Mouse (Mus musculus): ENCODE measurements around the gene Hs3st3a1. TPM values are rescaled to one million over a fixed set of nuclear protein-coding genes. Genes with fewer than 3 reads are reported as not detected.

Gene Hs3st3a1
- polyA plus RNA-seq, 1 experiment from 2014 or later: 1.9 TPM

DNA sequence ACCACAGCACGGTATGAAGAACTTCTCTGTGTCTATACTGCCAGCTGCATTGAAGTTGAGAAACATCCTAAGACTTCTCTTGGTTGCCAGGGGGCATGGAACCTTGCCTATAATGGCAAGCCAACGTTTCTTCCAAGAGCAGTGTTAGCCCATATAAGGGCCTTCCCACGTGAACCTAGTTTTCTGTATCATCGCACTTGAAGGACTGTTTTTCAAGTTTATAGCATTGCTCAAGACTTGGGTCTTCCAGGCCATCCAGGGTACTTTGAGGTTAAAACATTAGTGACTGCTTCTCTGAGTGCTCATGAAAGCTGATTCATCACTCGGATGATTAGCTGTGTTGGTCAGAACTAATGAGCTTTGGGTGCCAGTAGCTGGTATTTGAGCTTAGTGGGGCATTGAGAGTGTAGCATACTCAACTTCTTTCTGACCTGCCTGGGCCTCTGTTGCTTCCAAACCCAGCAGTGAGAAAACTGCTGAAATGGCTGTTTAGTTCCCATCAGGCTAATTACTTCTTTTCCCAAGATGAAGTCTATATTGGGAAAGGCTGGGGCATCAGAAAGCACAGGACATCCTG is 65.5 kb downstream of the Hs3st3a1 start:
- WGBS (ENCODE audit: insufficient replicate concordance): 84% methylated on average over 5 of the region's 5 CpGs
- no peaks in the 10 kb centered on the region for H3K36me3 ChIP-seq (ENCODE audit: control insufficient read depth, insufficient read depth, low read length)
- H3K27me3 ChIP-seq (ENCODE audit: control insufficient read depth, insufficient read depth, low read length): no peaks in the 10 kb centered on the region
- no peak overlapping the region for H3K9ac ChIP-seq (ENCODE audit: low read depth, low read length)
- H3K9me3 ChIP-seq (replicated peaks; ENCODE audit: control insufficient read depth, low read length): no peaks in the 10 kb centered on the region
- H3K27ac ChIP-seq (ENCODE audit: low read depth, low read length): no peak overlapping the region
- H3K4me2 ChIP-seq: no peak overlapping the region
- H3K4me1 ChIP-seq (ENCODE audit: control insufficient read depth, insufficient read depth, low read length): peaks cover 8% of the 10 kb centered on the region
- no peak for ATAC-seq (replicated peaks; ENCODE audit: insufficient number of reproducible peaks, low FRiP score, low TSS enrichment)
- H3K4me3 ChIP-seq (ENCODE audit: low read depth, low read length): no peak overlapping the region

DNA sequence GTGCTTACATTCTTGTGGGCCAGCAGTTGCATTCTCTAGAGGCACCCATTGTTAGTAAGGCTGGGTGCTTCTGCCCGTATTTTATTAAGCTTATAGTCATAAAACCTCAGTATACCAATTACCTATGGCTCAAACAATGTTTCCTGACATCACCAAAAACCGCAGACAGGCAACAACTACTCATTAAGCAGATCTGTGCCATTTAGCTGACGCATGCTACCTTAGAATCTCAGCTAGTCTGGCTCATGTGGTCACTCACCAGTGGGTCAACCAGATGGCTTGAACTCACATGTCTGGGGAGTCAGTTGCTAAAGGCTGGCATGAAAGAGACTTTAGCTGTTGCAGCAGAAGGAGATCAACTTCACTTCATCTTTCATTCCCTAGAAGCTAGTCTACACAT is 67.9 kb downstream of the Hs3st3a1 start:
- WGBS (ENCODE audit: insufficient replicate concordance): 84% methylated on average over 3 of the region's 3 CpGs
- Histone ChIP-seq H3K27ac (ENCODE audit: low read depth, low read length) (no peak overlapping the region), H3K4me2 (no peak overlapping the region), H3K9me3 (replicated peaks; ENCODE audit: control insufficient read depth, low read length) (no peaks in the 10 kb centered on the region), H3K4me1 (ENCODE audit: control insufficient read depth, insufficient read depth, low read length) (no peaks in the 10 kb centered on the region), H3K4me3 (ENCODE audit: low read depth, low read length) (no peak overlapping the region), H3K9ac (ENCODE audit: low read depth, low read length) (no peak overlapping the region), H3K36me3 (ENCODE audit: control insufficient read depth, insufficient read depth, low read length) (no peaks in the 10 kb centered on the region), H3K27me3 (ENCODE audit: control insufficient read depth, insufficient read depth, low read length) (no peaks in the 10 kb centered on the region)
- ATAC-seq (replicated peaks; ENCODE audit: insufficient number of reproducible peaks, low FRiP score, low TSS enrichment): no peak

DNA sequence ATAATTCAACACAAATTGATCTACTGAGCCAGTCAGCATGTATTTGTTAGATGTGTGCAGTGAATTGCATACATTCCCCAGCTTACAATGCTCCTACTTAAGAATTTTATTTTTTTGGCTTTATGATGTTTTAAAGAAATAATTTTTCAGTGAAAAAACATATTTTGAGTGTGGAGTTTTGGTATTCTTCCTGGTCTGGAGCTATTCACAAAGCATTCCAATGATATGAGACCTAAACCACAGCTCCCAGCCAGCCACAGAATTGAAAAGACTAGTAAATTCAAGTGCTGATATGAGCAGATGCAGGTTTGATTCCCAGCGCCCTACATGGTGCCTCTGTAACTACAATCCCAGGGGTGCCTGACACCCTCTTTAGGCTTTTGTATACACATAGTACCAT is 70.8 kb downstream of the Hs3st3a1 start:
- Histone ChIP-seq H3K27me3 (ENCODE audit: control insufficient read depth, insufficient read depth, low read length) (no peaks in the 10 kb centered on the region), H3K9ac (ENCODE audit: low read depth, low read length) (no peak overlapping the region), H3K27ac (ENCODE audit: low read depth, low read length) (no peak overlapping the region), H3K9me3 (replicated peaks; ENCODE audit: control insufficient read depth, low read length) (no peaks in the 10 kb centered on the region), H3K4me3 (ENCODE audit: low read depth, low read length) (no peak overlapping the region), H3K4me1 (ENCODE audit: control insufficient read depth, insufficient read depth, low read length) (no peaks in the 10 kb centered on the region), H3K36me3 (ENCODE audit: control insufficient read depth, insufficient read depth, low read length) (no peaks in the 10 kb centered on the region), H3K4me2 (no peak overlapping the region)
- 67% methylated on average over 1 of the region's 1 CpGs for WGBS (ENCODE audit: insufficient replicate concordance)
- ATAC-seq (replicated peaks; ENCODE audit: insufficient number of reproducible peaks, low FRiP score, low TSS enrichment): no peak

DNA sequence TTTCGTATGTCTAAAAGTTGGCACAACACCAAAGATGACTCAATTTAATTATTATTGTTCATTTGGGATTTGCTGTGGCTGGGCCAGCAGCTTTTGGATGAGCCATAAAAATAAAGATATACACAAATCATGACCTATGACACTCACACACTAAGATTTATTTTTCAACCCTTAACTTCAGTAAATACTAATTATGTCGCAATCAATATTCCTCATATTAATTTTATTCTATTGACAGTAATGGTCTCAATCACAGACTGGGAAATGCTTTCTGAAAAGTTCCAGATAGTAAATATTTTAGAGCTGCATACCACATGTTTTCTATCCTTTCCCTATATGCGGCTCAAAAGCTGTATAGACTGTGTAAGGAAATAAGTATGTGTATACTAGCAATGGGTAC is 71.9 kb downstream of the Hs3st3a1 start:
- H3K9ac ChIP-seq (ENCODE audit: low read depth, low read length): no peak overlapping the region
- H3K4me3 ChIP-seq (ENCODE audit: low read depth, low read length): no peak overlapping the region
- no peaks in the 10 kb centered on the region for H3K36me3 ChIP-seq (ENCODE audit: control insufficient read depth, insufficient read depth, low read length)
- no peaks in the 10 kb centered on the region for H3K9me3 ChIP-seq (replicated peaks; ENCODE audit: control insufficient read depth, low read length)
- H3K4me1 ChIP-seq (ENCODE audit: control insufficient read depth, insufficient read depth, low read length): no peaks in the 10 kb centered on the region
- no peak overlapping the region for H3K4me2 ChIP-seq
- ATAC-seq (replicated peaks; ENCODE audit: insufficient number of reproducible peaks, low FRiP score, low TSS enrichment): no peak
- 88% methylated on average over 3 of the region's 3 CpGs for WGBS (ENCODE audit: insufficient replicate concordance)
- H3K27ac ChIP-seq (ENCODE audit: low read depth, low read length): no peak overlapping the region
- H3K27me3 ChIP-seq (ENCODE audit: control insufficient read depth, insufficient read depth, low read length): no peaks in the 10 kb centered on the region

DNA sequence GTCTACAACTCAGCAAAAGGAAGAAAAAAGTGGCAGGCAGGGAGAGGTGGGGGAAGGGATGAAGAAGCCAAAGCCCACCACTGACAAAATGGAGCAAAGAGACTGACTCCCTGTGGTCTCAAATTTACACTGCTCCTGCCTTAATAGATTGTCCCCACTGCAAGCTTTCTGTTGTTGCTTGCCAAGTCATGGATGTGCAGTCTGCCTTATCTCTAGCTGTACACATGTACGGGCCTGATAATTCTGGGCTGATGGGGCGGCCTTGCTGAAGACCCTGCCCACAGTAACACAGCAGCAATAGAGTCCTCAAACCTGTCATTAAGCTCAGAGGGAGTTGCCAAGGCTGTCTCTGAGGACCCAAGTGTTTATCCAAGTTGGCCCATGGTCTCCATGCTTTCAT is 74.0 kb downstream of the Hs3st3a1 start:
- 61% methylated on average over 2 of the region's 2 CpGs for WGBS (ENCODE audit: insufficient replicate concordance)
- H3K27me3 ChIP-seq (ENCODE audit: control insufficient read depth, insufficient read depth, low read length): no peaks in the 10 kb centered on the region
- no peak; the same call in 1 of the 2 replicates for ATAC-seq (replicated peaks; ENCODE audit: insufficient number of reproducible peaks, low FRiP score, low TSS enrichment)

DNA sequence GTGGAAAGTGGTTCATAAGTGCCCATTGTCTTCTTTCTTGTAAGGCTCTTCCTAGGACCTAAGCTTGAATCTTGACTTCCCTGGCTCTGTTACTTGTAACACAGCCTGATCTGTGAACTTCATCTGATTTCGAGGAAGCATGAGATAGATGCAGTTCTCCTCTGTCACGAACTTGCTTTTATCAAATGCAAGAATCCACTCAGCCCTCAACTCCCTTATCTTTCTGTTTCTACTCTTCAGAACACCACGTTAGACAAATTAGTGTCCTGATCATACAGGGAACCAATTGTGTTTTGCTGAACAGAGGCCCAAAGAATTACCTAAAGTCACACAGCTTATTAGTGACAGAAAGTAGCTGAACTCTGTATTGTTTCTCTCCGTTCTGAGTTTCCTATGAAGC is 77.2 kb downstream of the Hs3st3a1 start:
- no peak overlapping the region for H3K4me2 ChIP-seq
- H3K36me3 ChIP-seq (ENCODE audit: control insufficient read depth, insufficient read depth, low read length): no peaks in the 10 kb centered on the region
- no peak for ATAC-seq (replicated peaks; ENCODE audit: insufficient number of reproducible peaks, low FRiP score, low TSS enrichment)
- no peak overlapping the region for H3K9ac ChIP-seq (ENCODE audit: low read depth, low read length)
- no peak overlapping the region for H3K4me3 ChIP-seq (ENCODE audit: low read depth, low read length)
- no peaks in the 10 kb centered on the region for H3K9me3 ChIP-seq (replicated peaks; ENCODE audit: control insufficient read depth, low read length)
- H3K4me1 ChIP-seq (ENCODE audit: control insufficient read depth, insufficient read depth, low read length): no peaks in the 10 kb centered on the region
- WGBS (ENCODE audit: insufficient replicate concordance): 54% methylated on average over 4 of the region's 4 CpGs
- no peaks in the 10 kb centered on the region for H3K27me3 ChIP-seq (ENCODE audit: control insufficient read depth, insufficient read depth, low read length)
- H3K27ac ChIP-seq (ENCODE audit: low read depth, low read length): no peak overlapping the region

More for the DNA sequence above, 74.0 kb downstream of the Hs3st3a1 start:
- Histone ChIP-seq H3K4me1 (ENCODE audit: control insufficient read depth, insufficient read depth, low read length) (no peaks in the 10 kb centered on the region), H3K9me3 (replicated peaks; ENCODE audit: control insufficient read depth, low read length) (no peaks in the 10 kb centered on the region), H3K4me2 (no peak overlapping the region), H3K4me3 (ENCODE audit: low read depth, low read length) (no peak overlapping the region), H3K27ac (ENCODE audit: low read depth, low read length) (no peak overlapping the region), H3K9ac (ENCODE audit: low read depth, low read length) (no peak overlapping the region), H3K36me3 (ENCODE audit: control insufficient read depth, insufficient read depth, low read length) (no peaks in the 10 kb centered on the region)

DNA sequence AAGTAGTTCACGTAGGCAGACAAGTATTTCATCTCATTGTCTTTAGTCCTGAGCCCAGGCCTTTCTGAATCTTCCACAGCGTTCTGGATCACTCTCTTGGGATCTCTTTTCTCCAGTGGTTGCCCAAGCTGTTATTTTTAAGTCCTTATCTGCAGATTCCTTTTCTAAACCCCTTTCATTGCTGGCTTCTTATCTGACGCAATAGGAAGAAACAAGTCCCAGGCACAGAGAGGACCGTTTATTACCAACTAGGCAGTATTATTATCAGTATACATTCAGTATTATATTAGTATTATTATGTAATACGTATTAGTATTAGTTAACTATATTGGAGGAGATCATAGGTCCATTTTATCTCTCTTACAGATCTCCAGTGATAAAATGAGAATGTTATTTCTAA is 78.3 kb downstream of the Hs3st3a1 start:
- Histone ChIP-seq H3K4me2 (no peak overlapping the region), H3K9ac (ENCODE audit: low read depth, low read length) (no peak overlapping the region), H3K9me3 (replicated peaks; ENCODE audit: control insufficient read depth, low read length) (no peaks in the 10 kb centered on the region), H3K4me1 (ENCODE audit: control insufficient read depth, insufficient read depth, low read length) (no peaks in the 10 kb centered on the region), H3K27ac (ENCODE audit: low read depth, low read length) (no peak overlapping the region), H3K4me3 (ENCODE audit: low read depth, low read length) (no peak overlapping the region), H3K27me3 (ENCODE audit: control insufficient read depth, insufficient read depth, low read length) (peaks cover 3% of the 10 kb centered on the region; the same call in 1 of the 2 replicates), H3K36me3 (ENCODE audit: control insufficient read depth, insufficient read depth, low read length) (no peaks in the 10 kb centered on the region)
- ATAC-seq (replicated peaks; ENCODE audit: insufficient number of reproducible peaks, low FRiP score, low TSS enrichment): no peak
- WGBS (ENCODE audit: insufficient replicate concordance): 44% methylated on average over 5 of the region's 5 CpGs

DNA sequence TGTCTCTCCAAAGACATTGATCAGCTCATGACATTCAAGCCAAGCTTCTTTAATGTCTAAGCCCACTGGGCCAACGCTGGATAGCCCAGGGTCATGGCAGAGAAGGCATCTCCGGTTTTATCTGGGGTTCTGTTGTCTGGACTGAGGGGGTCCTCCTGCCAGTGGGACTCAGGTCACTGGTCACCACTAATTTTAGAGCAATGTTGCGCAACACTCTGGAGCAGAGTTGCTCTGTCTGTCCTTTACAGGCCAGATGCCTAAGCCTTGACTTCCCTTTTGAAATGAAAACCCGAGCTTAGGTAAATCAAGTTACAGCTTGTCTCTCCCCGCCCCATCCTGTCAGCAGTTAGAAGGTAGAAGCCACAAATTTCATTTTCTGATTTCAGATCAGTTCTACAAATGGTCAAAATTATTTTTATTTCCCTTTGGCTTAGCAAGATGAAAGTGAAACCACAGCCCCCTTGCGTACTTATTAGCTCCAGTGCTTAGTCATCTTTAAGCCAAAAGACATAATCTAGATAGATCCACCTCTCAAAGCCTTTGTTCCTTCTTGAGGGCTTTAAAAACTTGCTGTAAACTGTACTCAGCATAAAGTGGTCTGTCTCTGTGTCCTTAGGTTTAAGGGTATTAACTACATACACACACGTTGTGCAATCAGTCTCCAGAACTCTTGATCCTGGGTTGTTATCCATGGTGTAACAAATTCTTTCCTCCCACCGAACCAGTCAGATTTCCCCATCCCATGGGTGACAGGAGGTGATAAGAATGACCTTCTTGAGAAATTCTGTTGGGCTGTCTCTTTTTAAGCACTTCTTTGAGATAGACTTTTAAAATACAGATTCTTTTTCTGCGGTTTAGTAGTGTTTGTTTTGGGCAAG is 81.8 kb downstream of the Hs3st3a1 start:
- H3K27me3 ChIP-seq (ENCODE audit: control insufficient read depth, insufficient read depth, low read length): peaks cover 27% of the 10 kb centered on the region
- H3K4me1 ChIP-seq (ENCODE audit: control insufficient read depth, insufficient read depth, low read length): no peaks in the 10 kb centered on the region
- no peaks in the 10 kb centered on the region for H3K36me3 ChIP-seq (ENCODE audit: control insufficient read depth, insufficient read depth, low read length)
- no peak overlapping the region for H3K9ac ChIP-seq (ENCODE audit: low read depth, low read length)
- no peak overlapping the region for H3K4me2 ChIP-seq
- H3K4me3 ChIP-seq (ENCODE audit: low read depth, low read length): no peak overlapping the region
- 74% methylated on average over 9 of the region's 9 CpGs for WGBS (ENCODE audit: insufficient replicate concordance)
- no peak for ATAC-seq (replicated peaks; ENCODE audit: insufficient number of reproducible peaks, low FRiP score, low TSS enrichment)
- H3K27ac ChIP-seq (ENCODE audit: low read depth, low read length): no peak overlapping the region
- no peaks in the 10 kb centered on the region for H3K9me3 ChIP-seq (replicated peaks; ENCODE audit: control insufficient read depth, low read length)
